Mouse (Mus musculus): ENCODE results near the gene Tent5a. TPM values are rescaled to one million over a fixed set of nuclear protein-coding genes. Genes with fewer than 3 reads are reported as not detected.

Tent5a gene
- 4.8 and 6.1 TPM in 2 replicates for polyA plus RNA-seq (2012; rRNA removed)

DNA sequence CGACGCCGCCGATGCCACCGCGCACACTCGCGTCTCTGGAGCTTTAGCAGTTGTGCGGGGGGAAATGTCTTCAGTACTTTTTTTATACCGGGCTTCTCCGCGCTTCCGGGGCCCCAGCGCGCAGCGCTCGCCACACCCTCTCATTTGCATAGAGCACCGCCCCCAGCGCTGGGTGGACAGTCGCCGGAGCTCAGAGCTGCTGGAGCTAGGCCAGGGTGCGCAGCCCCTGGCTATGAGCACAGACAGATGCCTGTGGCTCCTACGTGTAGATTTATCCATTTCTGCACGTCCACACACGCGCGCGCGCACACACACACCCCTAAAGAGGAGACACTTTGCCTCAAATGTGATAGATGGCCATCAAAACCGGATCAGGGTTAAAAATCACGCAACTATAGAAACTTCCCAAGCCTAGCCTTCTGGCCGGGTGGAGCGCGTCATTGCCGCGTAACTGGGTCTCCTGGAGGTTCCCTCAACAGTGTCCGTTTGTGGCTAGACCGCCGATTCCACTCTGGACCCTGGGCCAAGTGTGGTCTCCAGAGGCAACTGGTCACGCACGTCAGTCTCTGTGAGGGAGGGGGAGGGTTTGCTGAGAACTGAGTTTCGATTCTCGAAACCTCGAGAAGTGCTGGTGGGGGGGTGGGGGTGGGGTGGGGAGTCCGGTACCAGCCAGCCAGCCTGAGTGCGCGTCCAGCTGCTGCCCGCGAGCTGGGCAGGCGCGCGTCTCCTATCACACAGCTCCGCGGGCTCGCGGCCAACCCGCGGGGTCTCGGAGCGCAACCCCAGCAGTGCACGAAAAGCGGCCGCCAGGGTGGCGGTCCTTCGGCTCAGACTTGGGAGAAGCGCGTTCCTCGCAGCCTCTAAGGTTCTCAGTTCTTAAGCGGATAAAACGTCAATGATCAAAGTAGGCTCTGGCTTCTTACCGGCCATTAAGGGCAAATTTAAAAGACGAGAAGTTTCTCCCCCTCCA, at the start of gene Tent5a:
Tent5a (minus strand) TSS at position 107 of the 970 bp plus-strand sequence.

GRCm38 (mm10) chr9:85312473-85312872, 14.7 kb downstream of the Tent5a start, which contains the start of gene Gm11114:
Gm11114 (plus strand) TSS chr9:85312773.

Other genes starting within 250 kb of the Tent5a start
- not detected in 2 replicates for gene Gm11114, start 14.6 kb downstream of the Tent5a start, polyA plus RNA-seq (2012; rRNA removed)